Mouse (Mus musculus): Measurements from ENCODE around the gene Foxm1.

GRCm38 (mm10) chr6:128416169-128416568 lies 53.4 kb downstream of the Foxm1 start:
- TF ChIP-seq RCOR1 (IDR thresholded peaks at IDR 0.05; ENCODE audit: low read depth, low read length) = no peak
- TF ChIP-seq POLR2A (IDR thresholded peaks at IDR 0.05; ENCODE audit: control insufficient read depth in 1 of 2, insufficient read depth in 1 of 2, low read depth in 1 of 2, low read length in 2 of 2, poor library complexity in 1 of 2) = no peak
- TF ChIP-seq TCF12 (IDR thresholded peaks at IDR 0.05; ENCODE audit: low read depth, low read length) = no peak
- TF ChIP-seq HCFC1 (IDR thresholded peaks at IDR 0.05; ENCODE audit: low read depth, low read length) = no peak
- no peak for TF ChIP-seq CHD1 (IDR thresholded peaks at IDR 0.05; ENCODE audit: low read depth, low read length)
- no peak for TF ChIP-seq JUND (IDR thresholded peaks at IDR 0.05; ENCODE audit: low read depth, low read length)
- no peak for TF ChIP-seq CTCF (IDR thresholded peaks at IDR 0.05 in 2 of 3, conservative IDR thresholded peaks at IDR 0.05 in 1 of 3; ENCODE audit: control insufficient read depth in 1 of 3, insufficient read depth in 1 of 3, low read depth in 2 of 3, low read length in 3 of 3, poor library complexity in 1 of 3, severe bottlenecking in 1 of 3)
- TF ChIP-seq SIN3A (IDR thresholded peaks at IDR 0.05; ENCODE audit: low read length) = no peak
- no peak for TF ChIP-seq POLR2AphosphoS2 (IDR thresholded peaks at IDR 0.05; ENCODE audit: low read length)
- TF ChIP-seq NRF1 (IDR thresholded peaks at IDR 0.05; ENCODE audit: insufficient read depth, low read depth, low read length, poor library complexity, severe bottlenecking) = no peak
